Mouse (Mus musculus): ENCODE measurements around the gene Clstn1. TPM values are rescaled to one million over a fixed set of nuclear protein-coding genes. Genes with fewer than 3 reads are reported as not detected.

Clstn1 gene
- total and polyA plus RNA-seq, 3 experiments: 6.1 to 26.6 TPM; not detected in 1

GRCm38 (mm10) chr4:149689822-149690700 is 103.8 kb downstream of the Clstn1 start:
- peak overlapping the region; percentile 90 for H3K27ac ChIP-seq (ENCODE audit: control insufficient read depth, low read depth, low read length)
- peak overlapping the region; percentile 24 for H3K9ac ChIP-seq (ENCODE audit: control insufficient read depth, low read depth, low read length, poor library complexity, severe bottlenecking)
- peak; percentile 51 for DNase-seq (ENCODE audit: low read depth, low spot score)

GRCm38 (mm10) chr4:149690828-149691280 is 104.6 kb downstream of the Clstn1 start:
- Histone ChIP-seq H3K4me3 (ENCODE audit: control insufficient read depth in 1 of 2, insufficient read depth in 1 of 2, low read depth in 2 of 2, low read length in 2 of 2) (peak overlapping the region; percentile 3 to 7; a peak in 2 of 4 replicates), H3K79me2 (ENCODE audit: control insufficient read depth, insufficient read depth, low read length, poor library complexity) (peaks cover 3% of the 10 kb centered on the region; the same call in 1 of the 2 replicates), H3K9ac (ENCODE audit: control insufficient read depth, low read depth, low read length, poor library complexity, severe bottlenecking) (peak overlapping the region; percentile 41), H3K4me1 (ENCODE audit: control insufficient read depth in 1 of 2, insufficient read depth in 2 of 2, low read length in 2 of 2) (peaks cover 29 to 38% of the 10 kb centered on the region in 2 experiments), H3K27ac (ENCODE audit: control insufficient read depth, low read depth, low read length) (peak overlapping the region; percentile 90), H3K27me3 (ENCODE audit: control insufficient read depth in 1 of 2, insufficient read depth in 2 of 2, low read length in 2 of 2) (no peaks in the 10 kb centered on the region), H3K36me3 (ENCODE audit: control insufficient read depth in 1 of 2, insufficient read depth in 2 of 2, low read length in 2 of 2) (peaks cover 3 to 28% of the 10 kb centered on the region in 2 experiments; a peak in 2 of 4 replicates), H3K9me3 (replicated peaks; ENCODE audit: insufficient read depth, low read length) (no peaks in the 10 kb centered on the region)
- peak; percentile 86 for DNase-seq (ENCODE audit: low read depth, low spot score)
- peak; percentile 72 to 78 for TF ChIP-seq EP300 (IDR thresholded peaks at IDR 0.05; ENCODE audit: low read depth in 1 of 2, low read length in 2 of 2)
- TF ChIP-seq MEF2A (IDR thresholded peaks at IDR 0.05; ENCODE audit: extremely low read depth, insufficient replicate concordance, low read depth, low read length, poor library complexity, severe bottlenecking): no peak
- TF ChIP-seq ELF1 (IDR thresholded peaks at IDR 0.05; ENCODE audit: low read depth, low read length): no peak
- no peak for TF ChIP-seq CHD2 (IDR thresholded peaks at IDR 0.05; ENCODE audit: low read length)
- no peak for TF ChIP-seq E2F4 (IDR thresholded peaks at IDR 0.05; ENCODE audit: borderline replicate concordance, low read depth, low read length)
- peak; percentile 67 for TF ChIP-seq MXI1 (IDR thresholded peaks at IDR 0.05; ENCODE audit: low read depth, low read length)
- TF ChIP-seq MYB (IDR thresholded peaks at IDR 0.05; ENCODE audit: low read depth, low read length): 0 out of 2 replicates have a peak, but pooled peaks have one; percentile 25
- no peak for TF ChIP-seq POLR2AphosphoS2 (IDR thresholded peaks at IDR 0.05; ENCODE audit: low read length)
- TF ChIP-seq ETS1 (IDR thresholded peaks at IDR 0.05; ENCODE audit: low read depth, low read length): peak; percentile 60
- TF ChIP-seq CTCF (IDR thresholded peaks at IDR 0.05 in 2 of 3, conservative IDR thresholded peaks at IDR 0.05 in 1 of 3; ENCODE audit: control insufficient read depth in 1 of 3, insufficient read depth in 1 of 3, low read depth in 2 of 3, low read length in 3 of 3, poor library complexity in 1 of 3, severe bottlenecking in 1 of 3): 0 out of 6 replicates have a peak, but pooled peaks of 1 of the 3 experiments have one; percentile 5
- TF ChIP-seq MAZ (IDR thresholded peaks at IDR 0.05; ENCODE audit: low read depth, low read length): no peak
- TF ChIP-seq HCFC1 (IDR thresholded peaks at IDR 0.05; ENCODE audit: low read depth, low read length): no peak
- no peak for TF ChIP-seq MAFK (IDR thresholded peaks at IDR 0.05; ENCODE audit: borderline replicate concordance, low read depth, low read length)
- TF ChIP-seq NRF1 (IDR thresholded peaks at IDR 0.05; ENCODE audit: insufficient read depth, low read depth, low read length, poor library complexity, severe bottlenecking): no peak
- peak; percentile 58 for TF ChIP-seq BHLHE40 (IDR thresholded peaks at IDR 0.05; ENCODE audit: borderline replicate concordance, low read depth, low read length)
- TF ChIP-seq GATA1 (IDR thresholded peaks at IDR 0.05; ENCODE audit: low read depth, low read length): peak; percentile 52
- no peak for TF ChIP-seq USF1 (IDR thresholded peaks at IDR 0.05; ENCODE audit: low read depth, low read length)
- TF ChIP-seq POLR2AphosphoS5 (IDR thresholded peaks at IDR 0.05; ENCODE audit: borderline replicate concordance, low read depth, low read length): no peak
- TF ChIP-seq RAD21 (IDR thresholded peaks at IDR 0.05; ENCODE audit: low read depth, low read length): no peak
- TF ChIP-seq JUND (IDR thresholded peaks at IDR 0.05; ENCODE audit: low read depth, low read length): no peak
- peak; percentile 76 for TF ChIP-seq SIN3A (IDR thresholded peaks at IDR 0.05; ENCODE audit: low read length)
- no peak for TF ChIP-seq ZKSCAN1 (IDR thresholded peaks at IDR 0.05; ENCODE audit: low read depth, low read length)
- no peak for TF ChIP-seq SMC3 (IDR thresholded peaks at IDR 0.05; ENCODE audit: low read depth, low read length)
- no peak for TF ChIP-seq ZMIZ1 (IDR thresholded peaks at IDR 0.05; ENCODE audit: low read depth, low read length)
- no peak for TF ChIP-seq UBTF (IDR thresholded peaks at IDR 0.05; ENCODE audit: borderline replicate concordance, insufficient read depth, low read depth, low read length)

More at GRCm38 (mm10) chr4:149689822-149690700, 103.8 kb downstream of the Clstn1 start:
- H3K9me3 ChIP-seq (replicated peaks; ENCODE audit: insufficient read depth, low read length): no peaks in the 10 kb centered on the region
- H3K27me3 ChIP-seq (ENCODE audit: control insufficient read depth in 1 of 2, insufficient read depth in 2 of 2, low read length in 2 of 2): no peaks in the 10 kb centered on the region
- H3K4me3 ChIP-seq (ENCODE audit: control insufficient read depth in 1 of 2, insufficient read depth in 1 of 2, low read depth in 2 of 2, low read length in 2 of 2): peak overlapping the region; percentile 3 to 9; a peak in 1 of 4 replicates
- TF ChIP-seq NELFE (IDR thresholded peaks at IDR 0.05; ENCODE audit: low read depth, low read length): no peak
- peak; percentile 19; the same call in 1 of the 2 replicates for TF ChIP-seq RCOR1 (IDR thresholded peaks at IDR 0.05; ENCODE audit: low read depth, low read length)
- TF ChIP-seq EP300 (IDR thresholded peaks at IDR 0.05; ENCODE audit: low read depth in 1 of 2, low read length in 2 of 2): 0 out of 4 replicates have a peak, but pooled peaks of 1 of the 2 experiments have one; percentile 8
- TF ChIP-seq GATA1 (IDR thresholded peaks at IDR 0.05; ENCODE audit: low read depth, low read length): no peak
- TF ChIP-seq NRF1 (IDR thresholded peaks at IDR 0.05; ENCODE audit: insufficient read depth, low read depth, low read length, poor library complexity, severe bottlenecking): peak; percentile 42; the same call in 1 of the 2 replicates
- no peak for TF ChIP-seq CTCF (IDR thresholded peaks at IDR 0.05 in 2 of 3, conservative IDR thresholded peaks at IDR 0.05 in 1 of 3; ENCODE audit: control insufficient read depth in 1 of 3, insufficient read depth in 1 of 3, low read depth in 2 of 3, low read length in 3 of 3, poor library complexity in 1 of 3, severe bottlenecking in 1 of 3)
- TF ChIP-seq BHLHE40 (IDR thresholded peaks at IDR 0.05; ENCODE audit: borderline replicate concordance, low read depth, low read length): 0 out of 2 replicates have a peak, but pooled peaks have one; percentile 10
- H3K79me2 ChIP-seq (ENCODE audit: control insufficient read depth, insufficient read depth, low read length, poor library complexity): no peaks in the 10 kb centered on the region
- peaks cover 3 to 28% of the 10 kb centered on the region in 2 experiments; a peak in 2 of 4 replicates for H3K36me3 ChIP-seq (ENCODE audit: control insufficient read depth in 1 of 2, insufficient read depth in 2 of 2, low read length in 2 of 2)
- peaks cover 29 to 35% of the 10 kb centered on the region in 2 experiments for H3K4me1 ChIP-seq (ENCODE audit: control insufficient read depth in 1 of 2, insufficient read depth in 2 of 2, low read length in 2 of 2)
